Comparison of ENCODE assay signal across 14 mouse cellular contexts in genomic region chr12:80815893-80816292, GRCm38 (mm10). TPM values are rescaled to one million over a fixed set of nuclear protein-coding genes. Genes with fewer than 3 reads are reported as not detected.
DNase-seq lines count a peak whose midpoint lies in the region; ATAC-seq and TF ChIP-seq lines count a peak whose summit lies in the region.
"Had no signal": no experiment of that assay in that cellular context is flagged by ENCODE, and none has a peak within 500 bp of the region (broad histone marks: within the 10 kb centered on the region; RNA-seq: fewer than 3 reads in every experiment).

No protein-coding gene starts in this region.

- 0 out of 2 replicates have a peak overlapping the region, but pooled peaks have one; percentile 14 for H3K4me2 ChIP-seq in heart, embryonic 13.5 days
- H3K4me2 ChIP-seq in midbrain, embryonic 12.5 days (replicated peaks) = no peak overlapping the region
- no peak overlapping the region for H3K4me2 ChIP-seq in midbrain, embryonic 16.5 days (ENCODE audit: low read length)
- no peak overlapping the region for H3K4me2 ChIP-seq in hindbrain, postnatal 0 days (ENCODE audit: low read depth, low read length)
- H3K4me2 ChIP-seq in neural tube, embryonic 13.5 days = no peak overlapping the region
- H3K4me2 ChIP-seq: embryonic facial prominence, embryonic 15.5 days had no signal

- DNase-seq in heart, postnatal 14 days = no peak
- DNase-seq in hindbrain, postnatal 0 days (ENCODE audit: low spot score) = no peak
- DNase-seq in left cerebral cortex, adult 11 months (ENCODE audit: low spot score) = no peak
- no peak for DNase-seq in thymus, postnatal 10 days (ENCODE audit: low spot score in 2 of 2)
- DNase-seq: kidney, adult 18-20 months; lung, postnatal 4 days; right cerebral cortex, postnatal 25 days had no signal

- no peaks in the 10 kb centered on the region for H3K36me3 ChIP-seq in heart, embryonic 13.5 days
- H3K36me3 ChIP-seq in midbrain, embryonic 12.5 days = no peaks in the 10 kb centered on the region
- no peaks in the 10 kb centered on the region for H3K36me3 ChIP-seq in midbrain, embryonic 16.5 days (ENCODE audit: control insufficient read depth, insufficient read depth, low read length)
- no peaks in the 10 kb centered on the region for H3K36me3 ChIP-seq in hindbrain, postnatal 0 days (ENCODE audit: insufficient read depth, low read length)
- no peaks in the 10 kb centered on the region for H3K36me3 ChIP-seq in neural tube, embryonic 13.5 days
- H3K36me3 ChIP-seq: embryonic facial prominence, embryonic 15.5 days; limb, embryonic 10.5 days had no signal

- no peak for TF ChIP-seq CTCF in hindbrain, postnatal 0 days (IDR thresholded peaks at IDR 0.05; ENCODE audit: low read depth)

- no peak overlapping the region for H3K9ac ChIP-seq in heart, embryonic 13.5 days
- H3K9ac ChIP-seq in midbrain, embryonic 12.5 days (replicated peaks) = no peak overlapping the region
- no peak overlapping the region for H3K9ac ChIP-seq in midbrain, embryonic 16.5 days (ENCODE audit: low read depth, low read length)
- H3K9ac ChIP-seq in hindbrain, postnatal 0 days (replicated peaks; ENCODE audit: low read length) = no peak overlapping the region
- H3K9ac ChIP-seq in neural tube, embryonic 13.5 days = no peak overlapping the region
- H3K9ac ChIP-seq: embryonic facial prominence, embryonic 15.5 days had no signal

- 30% methylated on average over 3 of the region's 3 CpGs for WGBS in heart, embryonic 13.5 days
- WGBS in midbrain, embryonic 12.5 days = 91% methylated on average over 3 of the region's 3 CpGs
- WGBS in midbrain, embryonic 16.5 days = 88% methylated on average over 3 of the region's 3 CpGs
- 79% methylated on average over 3 of the region's 3 CpGs for WGBS in hindbrain, postnatal 0 days
- WGBS in neural tube, embryonic 13.5 days = 86% methylated on average over 3 of the region's 3 CpGs

- intact Hi-C loops in heart, postnatal 14 days (cut with DNase I) = loop anchor here (2.0 kb wide), 1 partner anchor 23 kb away; no protein-coding TSS in a partner anchor

- H3K27ac ChIP-seq in heart, embryonic 13.5 days (replicated peaks) = peak overlapping the region; percentile 45
- peak overlapping the region; percentile 77 for H3K27ac ChIP-seq in midbrain, embryonic 12.5 days (replicated peaks)
- H3K27ac ChIP-seq in midbrain, embryonic 16.5 days (ENCODE audit: low read length) = no peak overlapping the region
- H3K27ac ChIP-seq in hindbrain, postnatal 0 days = peak overlapping the region; percentile 56; the same call in 1 of the 2 replicates
- peak overlapping the region; percentile 10; the same call in 1 of the 2 replicates for H3K27ac ChIP-seq in neural tube, embryonic 13.5 days (replicated peaks)
- H3K27ac ChIP-seq: embryonic facial prominence, embryonic 15.5 days; limb, embryonic 10.5 days had no signal

- no peaks in the 10 kb centered on the region for H3K27me3 ChIP-seq in heart, embryonic 13.5 days (replicated peaks)
- no peaks in the 10 kb centered on the region for H3K27me3 ChIP-seq in midbrain, embryonic 12.5 days
- H3K27me3 ChIP-seq in midbrain, embryonic 16.5 days (ENCODE audit: control insufficient read depth, insufficient read depth, low read depth, low read length) = no peaks in the 10 kb centered on the region
- no peaks in the 10 kb centered on the region for H3K27me3 ChIP-seq in hindbrain, postnatal 0 days (ENCODE audit: insufficient read depth, low read length)
- H3K27me3 ChIP-seq in neural tube, embryonic 13.5 days = no peaks in the 10 kb centered on the region
- H3K27me3 ChIP-seq: embryonic facial prominence, embryonic 15.5 days had no signal

- no peak for ATAC-seq in heart, embryonic 13.5 days (ENCODE audit: extremely low read depth, insufficient number of reproducible peaks, low FRiP score, low TSS enrichment)
- ATAC-seq in midbrain, embryonic 12.5 days (ENCODE audit: low FRiP score, low read depth) = no peak
- no peak for ATAC-seq in midbrain, embryonic 16.5 days
- ATAC-seq in hindbrain, postnatal 0 days = no peak
- ATAC-seq in neural tube, embryonic 13.5 days (ENCODE audit: low read depth) = no peak

- H3K4me1 ChIP-seq in heart, embryonic 13.5 days = peaks cover 94% of the 10 kb centered on the region
- peaks cover 33% of the 10 kb centered on the region for H3K4me1 ChIP-seq in midbrain, embryonic 12.5 days
- H3K4me1 ChIP-seq in midbrain, embryonic 16.5 days (ENCODE audit: control insufficient read depth, insufficient read depth, low read length) = peaks cover 13% of the 10 kb centered on the region
- peaks cover 12% of the 10 kb centered on the region; the same call in 1 of the 2 replicates for H3K4me1 ChIP-seq in hindbrain, postnatal 0 days (ENCODE audit: insufficient read depth, low read length)
- peaks cover 53% of the 10 kb centered on the region for H3K4me1 ChIP-seq in neural tube, embryonic 13.5 days (replicated peaks)

- H3K9me3 ChIP-seq in heart, embryonic 13.5 days = no peaks in the 10 kb centered on the region
- no peaks in the 10 kb centered on the region for H3K9me3 ChIP-seq in midbrain, embryonic 12.5 days
- H3K9me3 ChIP-seq in midbrain, embryonic 16.5 days (replicated peaks; ENCODE audit: control insufficient read depth, low read length, poor library complexity, severe bottlenecking) = no peaks in the 10 kb centered on the region
- no peaks in the 10 kb centered on the region for H3K9me3 ChIP-seq in hindbrain, postnatal 0 days (ENCODE audit: low read length)
- no peaks in the 10 kb centered on the region for H3K9me3 ChIP-seq in neural tube, embryonic 13.5 days
- H3K9me3 ChIP-seq: embryonic facial prominence, embryonic 15.5 days; limb, embryonic 10.5 days had no signal

- H3K4me3 ChIP-seq in heart, embryonic 13.5 days = no peak overlapping the region
- H3K4me3 ChIP-seq in midbrain, embryonic 12.5 days = no peak overlapping the region
- no peak overlapping the region for H3K4me3 ChIP-seq in midbrain, embryonic 16.5 days (ENCODE audit: low read depth, low read length)
- H3K4me3 ChIP-seq in hindbrain, postnatal 0 days (ENCODE audit: low read length) = no peak overlapping the region
- no peak overlapping the region for H3K4me3 ChIP-seq in neural tube, embryonic 13.5 days
- H3K4me3 ChIP-seq: embryonic facial prominence, embryonic 15.5 days; limb, embryonic 10.5 days had no signal

RNA-seq across cellular contexts. Expression of gene Susd6, which starts 25.6 kb away (rescaled TPM):
- 13.6 and 14.3 TPM in 2 replicates for polyA plus RNA-seq in heart, embryonic 13.5 days (2015; fragmentation: Nextera tagmentation; extraction: Ambion mirVana)
- 10 to 100 TPM; 63.4 to 66.2 TPM for total RNA-seq in heart, postnatal 14 days (2021)
- polyA plus RNA-seq in midbrain, embryonic 12.5 days (2016; fragmentation: Nextera tagmentation; extraction: Ambion mirVana) = 22.3 and 23.5 TPM in 2 replicates
- 10.4 and 11.0 TPM in 2 replicates for polyA plus RNA-seq in midbrain, embryonic 16.5 days (2015; fragmentation: Nextera tagmentation; extraction: Ambion mirVana)
- 21.3 and 26.3 TPM in 2 replicates for total RNA-seq in hindbrain, postnatal 0 days (2014; rRNA removed)
- polyA plus RNA-seq in hindbrain, postnatal 0 days (2015; fragmentation: Nextera tagmentation; extraction: Ambion mirVana) = 9.2 and 9.9 TPM in 2 replicates
- 12.3 and 12.9 TPM in 2 replicates for polyA plus RNA-seq in neural tube, embryonic 13.5 days (2015; fragmentation: Nextera tagmentation; extraction: Ambion mirVana)

RNA-seq across cellular contexts. Expression of gene Ccdc177, which starts 55.4 kb away (rescaled TPM):
- 0.03 TPM in 1 of 2 replicates, not detected in the other for polyA plus RNA-seq in heart, embryonic 13.5 days (2015; fragmentation: Nextera tagmentation; extraction: Ambion mirVana)
- total RNA-seq in heart, postnatal 14 days (2021) = under 1 TPM in 1 of 2 experiments, not detected in 1; 0.07 TPM
- 7.8 and 9.7 TPM in 2 replicates for polyA plus RNA-seq in midbrain, embryonic 12.5 days (2016; fragmentation: Nextera tagmentation; extraction: Ambion mirVana)
- polyA plus RNA-seq in midbrain, embryonic 16.5 days (2015; fragmentation: Nextera tagmentation; extraction: Ambion mirVana) = 3.8 and 3.9 TPM in 2 replicates
- 18.6 and 23.7 TPM in 2 replicates for total RNA-seq in hindbrain, postnatal 0 days (2014; rRNA removed)
- 1.8 and 2.0 TPM in 2 replicates for polyA plus RNA-seq in hindbrain, postnatal 0 days (2015; fragmentation: Nextera tagmentation; extraction: Ambion mirVana)
- polyA plus RNA-seq in neural tube, embryonic 13.5 days (2015; fragmentation: Nextera tagmentation; extraction: Ambion mirVana) = 2.8 and 2.9 TPM in 2 replicates
- total RNA-seq: adrenal gland, postnatal 36 days had no signal
